14 mouse cellular contexts compared by ENCODE assay signal in genomic region chr5:75164688-75165087, GRCm38 (mm10). TPM values are rescaled to one million over a fixed set of nuclear protein-coding genes. Genes with fewer than 3 reads are reported as not detected.
DNase-seq lines count a peak whose midpoint lies in the region; ATAC-seq and TF ChIP-seq lines count a peak whose summit lies in the region.
"Had no signal": no experiment of that assay in that cellular context is flagged by ENCODE, and none has a peak within 500 bp of the region (broad histone marks: within the 10 kb centered on the region; RNA-seq: fewer than 3 reads in every experiment).

No protein-coding gene starts in this region.

- no peak overlapping the region for H3K4me2 ChIP-seq in liver, embryonic 14.5 days (ENCODE audit: low read depth)
- no peak overlapping the region for H3K4me2 ChIP-seq in liver, embryonic 11.5 days
- H3K4me2 ChIP-seq: embryonic facial prominence, embryonic 15.5 days; hindbrain, embryonic 15.5 days had no signal

- in situ Hi-C loops in Patski (cut with MboI; ENCODE audit: low pct_unique_long_range_greater_than_20kb) = loop anchor here (10.0 kb wide), 2 partner anchors 1310 to 1480 kb away; no protein-coding TSS in a partner anchor

- H3K36me3 ChIP-seq in liver, embryonic 14.5 days (replicated peaks; ENCODE audit: control insufficient read depth, insufficient read depth, low read depth) = no peaks in the 10 kb centered on the region
- no peaks in the 10 kb centered on the region for H3K36me3 ChIP-seq in liver, embryonic 11.5 days (ENCODE audit: control insufficient read depth, insufficient read depth, low read length)
- H3K36me3 ChIP-seq: hindbrain, embryonic 15.5 days had no signal

- H3K27ac ChIP-seq in liver, embryonic 14.5 days = no peak overlapping the region
- no peak overlapping the region for H3K27ac ChIP-seq in liver, embryonic 11.5 days (ENCODE audit: low read depth, low read length)
- H3K27ac ChIP-seq: embryonic facial prominence, embryonic 15.5 days; hindbrain, embryonic 15.5 days had no signal

- no peak for ATAC-seq in liver, embryonic 14.5 days (ENCODE audit: insufficient read depth)
- ATAC-seq in liver, embryonic 11.5 days (replicated peaks; ENCODE audit: low FRiP score) = no peak
- no peak for ATAC-seq in Patski
- ATAC-seq in megakaryocyte progenitor cell, adult 5-6 weeks (replicated peaks; ENCODE audit: poor library complexity) = peak; percentile 54; the same call in 1 of the 2 replicates
- ATAC-seq: forebrain, embryonic 16.5 days had no signal

- DNase-seq in heart, postnatal 4 days = peak; percentile 49
- DNase-seq in heart, adult 11 months = no peak
- no peak for DNase-seq in liver, embryonic 14.5 days (ENCODE audit: low read depth in 3 of 3, low spot score in 3 of 3)
- DNase-seq in liver, embryonic 11.5 days (ENCODE audit: low spot score) = no peak
- DNase-seq in Patski (ENCODE audit: low read depth, low spot score) (no peak), adipocyte (ENCODE audit: low spot score) (no peak)
- no peak for DNase-seq in right cerebral cortex, postnatal 25 days
- DNase-seq: cerebellum, adult 11 months; heart, adult 18-20 months; thymus, adult 2 months had no signal

- no peaks in the 10 kb centered on the region for H3K9me3 ChIP-seq in liver, embryonic 14.5 days (ENCODE audit: control insufficient read depth, low read length)
- H3K9me3 ChIP-seq in liver, embryonic 11.5 days (ENCODE audit: control insufficient read depth, low read length) = no peaks in the 10 kb centered on the region
- H3K9me3 ChIP-seq: embryonic facial prominence, embryonic 15.5 days; hindbrain, embryonic 15.5 days had no signal

- H3K4me1 ChIP-seq in liver, embryonic 14.5 days (replicated peaks; ENCODE audit: control insufficient read depth in 2 of 2, insufficient read depth in 2 of 2, low read length in 1 of 2) = no peaks in the 10 kb centered on the region
- no peaks in the 10 kb centered on the region for H3K4me1 ChIP-seq in liver, embryonic 11.5 days (replicated peaks; ENCODE audit: control insufficient read depth, insufficient read depth, low read length)
- H3K4me1 ChIP-seq: hindbrain, embryonic 15.5 days had no signal

- WGBS in liver, embryonic 14.5 days (ENCODE audit: insufficient replicate concordance) = 68% methylated on average over 4 of the region's 4 CpGs
- WGBS in liver, embryonic 11.5 days = 74% methylated on average over 4 of the region's 4 CpGs

- no peak for TF ChIP-seq EP300 in liver, embryonic 14.5 days (IDR thresholded peaks at IDR 0.05; ENCODE audit: low read depth)

- POLR2A ChIA-PET in Patski (lab: Charles Lee) = interaction anchor here (0.7 kb wide), 1 partner anchor 9 kb away, joined by 3 read pairs; no protein-coding TSS in a partner anchor

- H3K9ac ChIP-seq in liver, embryonic 14.5 days (replicated peaks) = no peak overlapping the region
- H3K9ac ChIP-seq in liver, embryonic 11.5 days (ENCODE audit: low read depth, low read length) = no peak overlapping the region
- H3K9ac ChIP-seq: embryonic facial prominence, embryonic 15.5 days; hindbrain, embryonic 15.5 days had no signal

- peak; percentile 44; the same call in 1 of the 2 replicates for TF ChIP-seq CTCF in liver, embryonic 14.5 days (IDR thresholded peaks at IDR 0.05; ENCODE audit: low read depth)
- peak; percentile 40 for TF ChIP-seq CTCF in Patski (IDR thresholded peaks at IDR 0.05)

- H3K4me3 ChIP-seq in liver, embryonic 14.5 days (ENCODE audit: insufficient read depth in 1 of 2, low read depth in 2 of 2, low read length in 2 of 2) = no peak overlapping the region
- H3K4me3 ChIP-seq in liver, embryonic 11.5 days (ENCODE audit: low read depth, low read length) = no peak overlapping the region
- H3K4me3 ChIP-seq: embryonic facial prominence, embryonic 15.5 days; hindbrain, embryonic 15.5 days had no signal

- H3K27me3 ChIP-seq in liver, embryonic 14.5 days (ENCODE audit: control insufficient read depth, insufficient read depth, low read length) = no peaks in the 10 kb centered on the region
- no peaks in the 10 kb centered on the region for H3K27me3 ChIP-seq in liver, embryonic 11.5 days (replicated peaks; ENCODE audit: control insufficient read depth, insufficient read depth, low read length)
- no peaks in the 10 kb centered on the region for H3K27me3 ChIP-seq in Patski
- H3K27me3 ChIP-seq: embryonic facial prominence, embryonic 15.5 days; hindbrain, embryonic 15.5 days had no signal

- CTCF ChIA-PET in Patski (lab: Charles Lee) = no interaction called here

RNA-seq across cellular contexts. Expression of gene Pdgfra, which starts 12.6 kb away (rescaled TPM):
- 10 to 100 TPM; 34.4 to 39.0 TPM for total RNA-seq in heart, postnatal 4 days (2021)
- polyA plus RNA-seq in liver, embryonic 14.5 days (2012; rRNA removed) = 0.86 and 1.6 TPM in 2 replicates
- 1.2 and 1.8 TPM in 2 replicates for polyA plus RNA-seq in liver, embryonic 14.5 days (2014; fragmentation: Nextera tagmentation; extraction: Ambion mirVana)
- polyA plus RNA-seq in liver, embryonic 11.5 days (2014; fragmentation: Nextera tagmentation; extraction: Ambion mirVana) = 21.9 and 29.4 TPM in 2 replicates
- polyA plus RNA-seq in Patski (2021) = 7.5 TPM
- not detected in 2 replicates for total RNA-seq in megakaryocyte progenitor cell, adult 5-6 weeks (2015)
- total RNA-seq in megakaryocyte progenitor cell, adult 5-6 weeks (2017) = 0.08 TPM in 1 of 2 replicates, not detected in the other
